Mouse (Mus musculus): ENCODE measurements around the gene Sar1a.

The Sar1a gene

GRCm38 (mm10) chr10:61680015-61680913, at the start of gene Sar1a:
Sar1a (plus strand) TSS chr10:61680299.
- DNase-seq (ENCODE audit: low spot score) = peak; percentile 98

DNA sequence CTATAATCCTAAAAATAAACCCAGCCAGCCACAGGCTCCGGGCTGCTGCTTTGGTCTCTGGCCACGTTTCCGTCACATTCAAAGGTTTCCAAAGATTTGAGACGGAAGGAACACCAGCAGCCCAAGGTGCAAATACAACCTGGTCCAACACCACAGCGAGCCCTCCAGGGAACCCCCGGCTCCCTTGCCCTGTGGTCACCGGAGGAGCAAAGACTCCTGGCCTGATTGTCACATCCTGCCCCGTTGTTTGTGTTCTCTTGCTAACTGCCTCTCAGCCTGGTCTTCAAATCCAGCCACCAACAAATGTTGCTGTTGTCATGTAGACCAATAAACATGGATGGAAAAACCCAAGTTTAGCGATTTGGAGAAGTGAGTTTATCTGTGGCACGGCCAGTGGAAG, 47.7 kb upstream of the Sar1a start:
- DNase-seq (ENCODE audit: low spot score) = no peak

DNA sequence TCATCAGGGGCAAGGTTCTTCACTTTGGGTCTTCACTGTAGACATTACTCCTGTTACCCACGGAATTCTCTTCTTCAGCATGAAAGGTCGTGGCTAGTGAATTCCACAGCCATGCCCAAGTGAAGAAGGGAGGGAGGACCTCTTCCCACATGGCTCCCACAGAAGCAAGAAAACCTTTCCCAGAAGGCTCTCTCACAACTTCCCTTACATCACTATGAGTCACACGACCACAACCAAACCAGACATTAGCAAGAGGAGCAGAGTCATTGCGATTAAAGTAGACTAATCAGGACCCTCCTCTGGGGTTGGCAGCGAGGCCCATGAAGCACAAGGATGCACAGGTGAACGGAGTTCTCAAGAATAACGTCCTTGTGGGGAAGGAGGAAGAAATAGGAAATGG, 43.0 kb upstream of the Sar1a start:
- DNase-seq (ENCODE audit: low spot score) = no peak

- DNase-seq (ENCODE audit: low spot score) = no peak
Observed at GRCm38 (mm10) chr10:61640363-61640762, 39.7 kb upstream of the Sar1a start.

GRCm38 (mm10) chr10:61646557-61646956, 33.5 kb upstream of the Sar1a start:
- no peak for DNase-seq (ENCODE audit: low spot score)

DNA sequence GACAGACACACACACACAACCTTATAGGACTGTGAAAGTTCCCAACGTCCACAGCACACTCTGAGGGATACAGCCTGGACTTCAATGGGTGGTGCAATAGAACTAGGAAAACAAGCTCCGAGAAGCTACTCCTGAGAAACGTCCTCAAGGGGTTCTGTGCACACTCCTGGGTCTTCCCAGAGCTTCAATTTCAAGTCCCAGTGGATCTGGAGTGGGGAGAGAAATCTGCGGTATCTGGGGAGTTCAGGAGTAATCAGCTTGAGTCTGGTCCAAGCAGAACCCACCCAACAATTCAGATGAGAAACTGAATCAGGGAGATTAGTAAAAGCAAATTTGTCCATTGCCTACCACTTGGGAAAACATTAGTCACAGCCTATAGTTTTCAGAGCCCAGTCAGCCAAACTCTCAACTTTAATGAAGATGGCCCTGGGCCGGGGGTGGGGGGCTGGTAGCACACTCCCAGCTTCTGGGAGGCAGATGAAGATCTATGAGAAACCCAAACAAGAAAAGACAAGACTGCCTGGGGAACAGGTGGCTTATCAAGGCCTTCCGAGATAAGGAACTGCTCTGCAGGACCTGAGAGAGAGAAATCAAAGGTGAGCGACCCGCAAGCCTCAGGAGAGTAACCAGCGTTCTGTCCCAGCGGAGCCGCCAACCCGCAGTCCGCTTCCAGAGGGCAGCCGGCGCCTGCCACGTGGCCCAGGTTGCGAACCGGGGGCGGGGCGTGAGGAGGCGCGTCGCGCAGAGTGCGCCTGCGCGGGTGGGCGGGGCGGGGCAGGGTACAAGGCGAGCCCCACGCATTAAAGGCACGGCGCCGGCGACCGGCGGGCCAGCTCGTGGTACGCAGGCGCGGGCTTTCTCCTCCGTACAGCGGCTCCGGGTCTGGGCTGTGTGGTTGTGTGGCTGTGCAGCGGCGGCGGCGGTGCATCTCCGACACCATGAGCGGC, 32.0 kb upstream of the Sar1a start, which contains the start of gene Ppa1:
Ppa1 (plus strand) TSS at position 763 of the 947 bp plus-strand sequence.
- DNase-seq (ENCODE audit: low spot score) = peak; percentile 91

GRCm38 (mm10) chr10:61648737-61649645, 31.1 kb upstream of the Sar1a start:
- DNase-seq (ENCODE audit: low spot score) = peak; percentile 16

- DNase-seq (ENCODE audit: low spot score) = no peak
Observed at GRCm38 (mm10) chr10:61654105-61654504, 26.0 kb upstream of the Sar1a start.

GRCm38 (mm10) chr10:61654691-61655090, 25.4 kb upstream of the Sar1a start:
- DNase-seq (ENCODE audit: low spot score) = no peak

DNA sequence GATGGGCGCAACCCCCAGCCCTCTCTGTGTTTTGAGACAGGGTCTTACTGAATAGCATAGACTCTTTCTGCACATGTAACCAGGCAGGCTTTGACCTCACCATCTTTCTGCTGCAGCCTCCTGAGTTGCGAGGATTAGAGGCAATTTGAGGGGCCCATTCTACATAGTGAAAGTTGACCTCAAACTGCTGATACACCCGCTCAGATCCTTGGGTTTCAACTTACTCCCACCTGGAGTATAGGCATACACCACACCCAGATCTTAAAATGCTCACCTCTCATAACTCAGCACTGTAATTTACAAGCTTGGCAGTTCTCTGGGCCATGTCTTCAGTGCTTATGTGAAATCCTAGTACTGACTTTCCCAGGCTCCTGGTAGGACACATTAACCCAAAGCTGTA, 24.9 kb upstream of the Sar1a start:
- DNase-seq (ENCODE audit: low spot score) = no peak

DNA sequence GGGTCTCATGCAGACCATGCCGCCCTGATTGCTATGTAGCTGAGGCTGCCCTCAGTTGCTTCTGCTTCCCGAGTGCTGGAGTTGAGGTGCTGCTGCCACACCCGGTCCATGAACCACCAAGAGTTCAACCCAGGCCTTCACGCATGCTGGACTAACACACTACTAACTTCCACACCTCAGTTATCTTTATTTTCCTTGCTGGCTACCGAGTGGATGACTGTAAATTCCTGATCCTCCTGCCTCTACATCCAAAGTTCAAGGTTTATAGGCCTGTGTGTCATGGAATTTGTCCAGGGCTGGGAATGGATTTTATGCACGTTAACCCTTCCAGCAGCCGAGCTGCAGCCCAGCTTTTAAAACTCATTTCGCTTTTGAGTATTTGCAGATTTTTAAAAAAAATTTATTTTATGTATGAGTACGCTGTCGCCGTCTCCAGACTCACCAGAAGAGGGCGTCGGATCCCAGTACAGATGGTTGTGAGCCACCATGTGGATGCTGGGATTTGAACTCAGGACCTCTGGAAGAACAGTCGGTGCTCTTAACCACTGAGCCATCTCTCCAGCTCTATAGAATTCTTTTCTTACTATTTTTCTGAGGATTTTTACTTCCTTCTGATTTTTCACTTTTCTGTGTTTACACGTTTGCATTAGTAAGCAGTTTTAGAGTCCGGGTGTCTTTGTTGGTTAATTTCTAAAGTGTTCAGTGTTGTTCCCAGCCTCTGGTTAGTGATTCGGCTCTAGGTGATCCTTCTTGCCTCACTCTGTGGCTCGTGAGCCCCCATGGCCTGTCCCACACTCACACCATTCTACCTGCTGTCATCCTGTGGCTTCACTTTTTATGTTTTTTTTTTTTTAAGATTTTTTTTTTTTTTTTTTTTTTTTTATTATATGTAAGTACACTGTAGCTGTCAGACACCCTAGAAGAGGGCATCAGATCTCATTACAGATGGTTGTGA, 22.9 kb upstream of the Sar1a start:
- DNase-seq (ENCODE audit: low spot score) = no peak

DNA sequence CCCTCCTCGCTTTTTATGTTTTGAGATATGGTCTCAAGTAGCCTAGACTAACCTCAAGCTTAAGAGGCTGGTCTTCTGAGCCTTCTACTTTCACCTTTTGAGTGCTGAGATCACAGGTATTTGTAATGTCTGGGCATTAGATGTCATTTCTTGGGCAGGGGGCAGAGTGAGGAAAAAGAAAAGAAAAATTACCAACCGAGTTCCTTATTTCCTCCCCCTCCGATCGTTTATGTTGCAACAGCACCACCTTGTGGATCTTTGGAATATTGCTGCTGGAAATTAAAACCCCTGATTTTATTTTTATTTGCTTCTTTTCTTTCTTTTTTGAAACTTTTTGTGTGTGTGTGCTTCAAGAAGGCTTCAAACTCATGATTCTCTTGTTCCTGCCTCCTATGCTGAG, 22.1 kb upstream of the Sar1a start:
- DNase-seq (ENCODE audit: low spot score) = peak; percentile 60

GRCm38 (mm10) chr10:61661887-61662286, 18.2 kb upstream of the Sar1a start:
- peak; percentile 39 for DNase-seq (ENCODE audit: low spot score)

GRCm38 (mm10) chr10:61662391-61662988, 17.6 kb upstream of the Sar1a start:
- DNase-seq (ENCODE audit: low spot score) = peak; percentile 54

DNA sequence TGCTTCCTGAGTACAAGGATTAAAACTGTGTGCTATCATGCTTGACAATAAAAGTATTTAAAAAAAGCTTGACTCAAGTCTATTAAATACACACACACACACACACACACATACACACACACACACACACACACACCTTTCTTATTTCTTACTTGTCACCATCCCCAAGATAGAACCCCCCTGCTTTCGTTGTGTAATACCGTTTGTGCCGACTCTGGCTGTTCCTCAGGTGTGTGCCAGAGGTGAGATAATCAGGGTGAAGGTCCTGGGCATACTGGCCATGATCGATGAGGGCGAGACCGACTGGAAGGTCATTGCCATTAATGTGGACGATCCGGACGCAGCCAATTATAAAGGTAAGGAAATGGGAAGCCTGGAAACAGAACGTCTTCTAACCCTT, 15.0 kb upstream of the Sar1a start:
- no peak for DNase-seq (ENCODE audit: low spot score)

DNA sequence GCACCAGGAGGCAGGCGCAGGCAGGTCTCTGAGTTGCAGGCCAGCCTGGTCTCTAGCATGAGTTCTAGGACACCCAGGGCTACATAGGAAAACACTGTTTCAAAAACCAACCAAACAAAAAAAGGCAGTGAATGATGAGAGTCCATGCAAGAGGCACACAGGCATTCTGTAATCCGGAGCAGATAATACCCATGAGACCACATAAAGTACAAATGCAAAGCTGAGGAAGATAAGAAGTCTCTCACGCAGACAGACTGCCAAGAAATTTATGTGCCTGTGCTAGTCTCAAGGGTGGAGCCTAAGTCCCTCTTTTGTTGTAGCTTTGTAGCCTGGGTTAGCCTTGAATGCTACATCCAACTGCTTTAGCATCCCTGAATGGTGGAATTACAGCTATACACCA, 14.4 kb upstream of the Sar1a start:
- peak; percentile 48 for DNase-seq (ENCODE audit: low spot score)

DNA sequence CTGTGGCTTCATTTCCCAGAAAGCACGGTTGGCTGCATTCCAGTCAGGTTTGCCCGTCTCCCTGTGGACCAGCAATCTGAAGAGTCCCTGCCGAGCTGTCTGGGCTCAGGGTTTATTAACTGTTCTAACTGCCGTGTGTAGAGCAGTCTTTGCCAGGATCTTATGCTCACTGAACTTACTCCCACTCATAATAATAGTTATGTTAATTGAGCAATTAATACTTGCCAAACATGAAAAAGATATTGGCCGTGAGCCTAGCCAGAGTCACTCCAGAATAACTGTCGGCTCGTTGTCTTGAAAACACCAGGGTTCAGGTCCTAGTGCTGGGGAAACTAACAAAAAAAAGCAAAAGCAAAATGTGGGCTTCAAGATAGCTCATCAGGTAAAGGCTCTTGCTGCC, 10.8 kb upstream of the Sar1a start:
- DNase-seq (ENCODE audit: low spot score) = no peak

GRCm38 (mm10) chr10:61669896-61670295, 10.2 kb upstream of the Sar1a start:
- peak; percentile 44 for DNase-seq (ENCODE audit: low spot score)

DNA sequence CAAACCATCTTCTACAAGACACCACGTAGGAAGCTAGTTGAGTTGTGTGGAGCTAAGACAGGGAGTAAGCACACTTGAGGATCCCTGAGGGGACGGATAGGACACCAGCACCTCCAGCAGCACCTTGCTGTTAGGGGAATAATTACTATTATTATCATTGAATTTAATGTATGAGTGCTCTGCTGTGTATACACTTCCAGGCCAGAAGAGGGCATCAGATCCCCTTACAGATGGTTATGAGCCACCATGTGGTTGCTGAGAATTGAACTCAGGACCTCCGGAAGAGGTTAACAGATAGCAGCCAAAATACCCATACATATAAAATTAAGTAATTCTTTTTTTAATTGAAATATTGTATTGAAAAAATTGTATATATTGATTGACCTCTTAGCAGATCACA, 9.3 kb upstream of the Sar1a start:
- no peak for DNase-seq (ENCODE audit: low spot score)

DNA sequence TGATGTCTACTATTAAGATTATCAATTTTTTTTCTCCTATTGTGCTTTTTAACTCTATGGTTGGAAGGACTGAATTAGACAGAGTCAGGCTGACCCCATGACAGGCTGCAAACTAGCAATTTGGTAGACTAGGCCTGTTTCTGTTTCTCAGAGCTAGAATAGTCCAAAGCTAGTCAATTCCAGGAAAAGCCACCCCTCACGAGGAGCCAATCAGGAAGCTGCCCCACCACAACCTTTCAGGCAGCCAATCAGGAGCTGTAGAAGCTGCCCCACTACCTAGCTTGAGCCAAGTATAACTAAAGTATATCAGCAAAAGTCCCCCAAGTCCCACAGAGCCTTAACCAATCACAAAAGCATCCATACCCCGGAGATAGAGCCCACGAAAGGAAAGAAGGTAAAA, 4.2 kb upstream of the Sar1a start:
- DNase-seq (ENCODE audit: low spot score) = no peak

Measured in MN1 (cell line).